Mouse (Mus musculus) fat pad, adult 2 months (tissue): ENCODE data around the gene Dnajc28.
A peak's percentile ranks its signal among the peaks of the same experiment; 100 is the strongest.

Experiments
- DNase-seq: peaks from one replicate; pipeline ENCODE4 v3.0.0-alpha.2; 2011; ENCODE audit warnings: low read depth, low spot score; ENCODE audit errors: extremely low read depth

Gene Dnajc28

GRCm38 (mm10) chr16:91632940-91633339 is 14.1 kb upstream of the Dnajc28 start:
- no peak for DNase-seq

DNA sequence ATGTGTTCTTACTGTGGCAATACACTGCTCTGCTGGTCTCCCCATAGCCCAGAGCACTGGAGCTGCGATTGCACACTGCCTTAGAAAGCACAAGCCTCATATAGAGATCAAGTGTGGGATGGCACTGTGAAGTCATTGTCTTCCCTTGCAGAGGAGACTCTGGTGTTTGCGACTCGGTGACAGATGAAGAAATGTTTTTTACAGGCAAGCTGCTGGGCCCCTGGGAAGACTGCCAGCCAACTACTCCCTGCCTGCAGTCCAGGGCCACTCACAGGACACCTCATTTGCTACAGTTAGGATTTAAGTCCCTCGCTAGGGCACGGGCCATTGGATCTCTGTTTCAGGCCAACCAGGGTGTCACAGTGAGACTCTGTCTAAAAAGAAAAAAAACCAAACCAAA is 13.6 kb upstream of the Dnajc28 start:
- DNase-seq, result no peak

DNA sequence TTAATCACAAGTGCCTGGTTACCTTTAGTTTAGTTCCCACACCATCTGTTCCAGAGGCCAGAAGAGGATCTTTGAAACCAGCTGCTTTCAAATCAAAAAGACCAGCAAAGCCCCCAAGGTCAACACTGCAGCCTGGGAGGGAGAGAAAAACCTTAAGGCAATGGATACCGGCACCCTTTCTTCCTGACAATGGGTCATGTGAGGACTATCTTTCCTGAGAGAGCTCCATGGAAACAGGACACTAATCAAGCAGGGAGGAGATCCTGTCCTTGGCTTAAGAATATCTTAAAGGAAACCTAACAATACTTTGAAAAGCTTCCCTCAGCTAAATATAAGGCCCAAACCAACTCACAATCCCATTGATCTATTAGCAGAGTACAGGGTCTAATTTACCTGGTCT is 11.8 kb upstream of the Dnajc28 start:
- DNase-seq, result no peak

DNA sequence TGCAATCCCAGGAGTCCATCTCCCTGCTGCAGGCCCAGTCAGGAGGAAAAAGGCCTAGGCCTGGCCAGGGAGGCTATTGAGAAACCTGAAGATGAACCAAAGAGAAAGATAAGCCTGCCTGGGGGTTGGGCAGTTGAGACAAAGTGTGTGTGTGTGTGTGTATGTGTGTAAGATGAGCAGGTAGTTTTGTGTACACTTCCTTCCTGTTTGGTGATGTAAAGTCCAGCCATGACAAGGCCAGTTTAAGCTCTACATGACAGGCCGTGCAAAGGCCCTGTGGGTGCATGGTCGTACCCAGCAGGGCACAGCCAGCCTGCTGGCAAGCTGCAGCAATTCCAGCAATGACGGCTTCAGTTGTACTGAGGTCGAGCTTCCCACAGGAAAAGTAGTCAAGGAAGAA is 10.9 kb upstream of the Dnajc28 start:
- no peak for DNase-seq

GRCm38 (mm10) chr16:91628673-91629072 is 9.8 kb upstream of the Dnajc28 start:
- no peak for DNase-seq

GRCm38 (mm10) chr16:91627831-91628230 is 9.0 kb upstream of the Dnajc28 start:
- no peak for DNase-seq

GRCm38 (mm10) chr16:91623074-91623473 is 4.2 kb upstream of the Dnajc28 start:
- no peak for DNase-seq

DNA sequence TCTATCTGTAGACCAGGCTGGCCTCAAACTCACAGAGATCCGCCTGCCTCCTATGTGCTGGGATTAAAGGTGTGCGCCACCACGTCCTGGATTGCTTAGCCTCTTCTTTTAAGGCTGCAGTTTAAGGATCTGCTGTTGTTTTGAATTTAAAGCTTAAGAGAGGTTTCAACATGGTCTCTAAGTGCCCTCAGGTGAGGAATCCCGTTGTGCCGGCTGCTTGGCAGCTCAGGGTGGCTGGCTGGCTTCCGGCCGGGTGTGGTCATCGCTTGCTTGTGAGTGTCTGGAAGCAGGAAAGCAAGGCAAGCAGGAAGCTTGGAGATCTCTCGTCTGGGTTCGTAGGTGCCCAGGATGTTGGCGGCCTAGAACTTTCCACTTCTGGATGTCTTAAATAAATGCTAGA is 2.2 kb upstream of the Dnajc28 start:
- DNase-seq, result peak; percentile 80

GRCm38 (mm10) chr16:91620185-91620584 is 1.4 kb upstream of the Dnajc28 start:
- no peak for DNase-seq

- no peak for DNase-seq
Measured at GRCm38 (mm10) chr16:91614552-91614951, 4.3 kb downstream of the Dnajc28 start.

GRCm38 (mm10) chr16:91612525-91612924 is 6.3 kb downstream of the Dnajc28 start:
- no peak for DNase-seq

DNA sequence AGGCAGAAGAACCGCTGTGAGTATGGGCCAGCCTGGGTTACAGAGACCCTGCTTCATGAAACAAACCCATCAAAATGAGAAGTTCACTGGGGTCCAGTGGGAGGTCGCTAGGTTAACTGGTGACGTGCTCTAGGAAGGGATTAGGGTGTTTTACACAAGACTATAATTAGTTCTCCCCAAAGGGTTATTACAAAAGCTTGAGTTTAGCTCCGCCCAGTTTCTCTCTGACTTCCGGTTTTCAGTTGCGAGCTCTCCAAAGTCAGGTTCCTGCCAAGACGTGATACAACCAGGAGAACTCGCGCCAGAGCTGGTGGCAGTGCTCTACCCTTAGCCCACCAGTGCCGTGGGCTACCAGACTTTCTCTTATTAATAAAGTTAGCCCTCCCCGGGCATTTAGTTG is 7.6 kb downstream of the Dnajc28 start:
- DNase-seq, result no peak

- DNase-seq, result peak; percentile 90
Measured at GRCm38 (mm10) chr16:91609501-91610245, 9.2 kb downstream of the Dnajc28 start.

DNA sequence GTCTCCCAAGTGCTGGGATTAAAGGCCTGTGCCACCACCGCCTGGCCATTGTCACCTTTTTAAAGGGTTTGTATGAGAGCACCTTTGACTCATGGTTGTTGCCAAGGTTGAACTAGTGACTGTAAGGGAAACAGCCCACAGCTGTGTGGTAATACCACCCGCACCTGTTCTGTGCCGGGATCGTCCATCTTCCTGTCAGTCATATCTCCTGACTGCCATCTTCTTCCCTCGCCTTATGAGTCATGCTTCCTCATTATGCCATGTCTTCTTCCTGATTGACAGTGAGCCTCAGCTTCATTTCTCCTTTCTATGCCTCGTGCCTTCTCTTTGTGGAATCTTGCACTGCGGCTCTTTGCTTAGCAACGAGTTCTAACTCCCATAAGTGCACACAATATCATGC is 11.9 kb downstream of the Dnajc28 start:
- no peak for DNase-seq

DNA sequence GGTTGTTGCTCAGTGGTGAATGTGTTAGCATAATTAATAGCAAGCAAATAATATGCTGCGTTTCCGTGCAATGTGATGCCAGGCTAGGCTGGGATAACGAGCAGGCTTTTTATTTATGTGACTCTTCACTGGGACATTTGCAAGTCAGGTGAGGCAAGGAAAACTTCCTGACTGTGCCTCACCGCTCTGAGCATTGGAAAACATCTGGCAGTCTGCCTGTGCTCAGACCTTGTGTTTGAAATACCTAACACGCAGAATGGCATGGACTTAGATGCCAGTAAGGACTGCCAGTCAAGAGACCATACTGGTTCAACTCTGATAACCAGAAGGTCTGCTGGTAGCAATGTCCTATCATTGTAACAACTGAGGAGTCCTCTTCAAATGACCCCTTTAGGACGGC is 13.7 kb downstream of the Dnajc28 start:
- no peak for DNase-seq

DNA sequence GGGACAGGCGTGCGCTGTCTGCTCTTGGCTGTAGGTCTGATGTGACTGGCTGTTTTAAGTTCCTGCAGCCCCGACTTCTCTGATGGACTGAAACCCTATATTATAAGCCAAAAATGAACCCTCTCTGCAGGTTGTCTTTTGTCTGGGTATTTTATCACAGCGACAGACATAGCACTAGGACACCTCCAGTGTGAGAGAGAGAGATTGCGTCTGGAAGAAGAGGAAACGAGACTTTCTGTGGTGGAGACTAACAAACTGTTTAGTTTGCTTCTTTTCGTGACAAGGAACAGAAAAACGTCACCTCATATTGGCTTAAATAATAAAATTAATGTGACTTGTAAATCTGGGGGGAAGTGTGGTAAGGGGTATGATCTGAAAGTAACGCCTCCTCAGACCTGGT is 17.1 kb downstream of the Dnajc28 start:
- no peak for DNase-seq

- no peak for DNase-seq
Measured at GRCm38 (mm10) chr16:91601081-91601480, 17.7 kb downstream of the Dnajc28 start.

DNA sequence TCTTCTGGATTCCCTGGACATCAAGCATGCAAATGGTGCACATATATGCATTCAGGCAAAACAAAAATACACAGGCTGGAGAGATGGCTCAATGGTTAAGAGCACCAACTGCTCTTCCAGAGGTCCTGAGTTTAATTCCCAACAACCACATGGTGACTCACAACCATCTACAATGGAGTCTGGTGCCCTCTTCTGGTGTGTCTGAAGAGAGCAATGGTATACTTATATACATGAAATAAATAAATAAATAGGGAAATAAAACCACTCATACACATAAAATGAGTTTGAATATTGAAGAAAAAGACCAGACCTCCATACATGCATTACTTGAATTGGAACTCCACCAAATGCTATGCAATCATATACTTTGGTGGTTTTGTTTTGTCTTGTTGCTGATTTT is 19.6 kb downstream of the Dnajc28 start:
- DNase-seq, result no peak

- peak; percentile 56 for DNase-seq
Measured at GRCm38 (mm10) chr16:91597672-91598010, 21.2 kb downstream of the Dnajc28 start, which contains the start of gene Tmem50b. TSS of gene Tmem50b (minus strand) at chr16:91597800.

DNA sequence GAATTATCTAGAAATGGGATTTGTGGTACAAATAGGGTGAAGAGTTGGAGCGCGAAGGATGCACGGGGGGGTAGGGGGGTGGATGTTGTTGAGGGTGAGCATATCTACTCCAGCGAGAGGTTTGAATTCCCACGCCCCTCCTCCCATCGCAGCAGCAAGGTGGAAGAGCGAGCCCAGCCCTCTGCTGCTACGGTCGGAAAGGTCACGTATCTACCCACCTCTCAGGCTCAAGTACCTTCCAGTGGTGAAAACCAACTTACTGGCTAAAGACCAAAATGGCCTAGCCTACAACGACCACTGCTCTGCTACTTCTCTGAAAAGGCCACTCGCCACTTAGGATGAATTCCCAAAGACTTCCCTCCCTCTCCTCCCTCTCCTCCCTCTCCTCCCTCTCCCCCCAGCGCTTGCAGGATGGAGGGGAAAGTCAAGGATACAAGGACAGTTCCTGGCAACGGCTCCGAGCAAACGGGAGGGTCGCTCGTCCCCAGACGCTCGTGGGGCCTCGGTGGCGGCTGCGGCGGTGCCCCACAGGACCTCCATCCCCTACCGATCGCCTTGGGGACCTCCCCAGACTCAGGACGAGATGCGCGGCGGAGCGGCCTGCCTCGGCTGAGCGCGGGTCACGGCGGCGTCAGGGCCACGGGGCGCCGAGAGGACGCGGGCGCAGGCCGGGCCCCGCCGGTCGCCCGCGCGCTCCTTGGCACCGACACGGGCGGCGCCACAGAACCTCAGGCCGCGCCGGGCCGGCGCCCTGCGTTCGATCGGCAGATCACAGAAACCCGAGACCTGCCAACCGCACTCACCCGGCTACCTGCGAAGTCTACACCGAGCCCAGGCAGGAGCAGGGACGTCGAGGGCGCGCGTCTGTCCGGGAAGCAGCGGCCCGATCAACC is 21.8 kb downstream of the Dnajc28 start:
- DNase-seq, result no peak

DNA sequence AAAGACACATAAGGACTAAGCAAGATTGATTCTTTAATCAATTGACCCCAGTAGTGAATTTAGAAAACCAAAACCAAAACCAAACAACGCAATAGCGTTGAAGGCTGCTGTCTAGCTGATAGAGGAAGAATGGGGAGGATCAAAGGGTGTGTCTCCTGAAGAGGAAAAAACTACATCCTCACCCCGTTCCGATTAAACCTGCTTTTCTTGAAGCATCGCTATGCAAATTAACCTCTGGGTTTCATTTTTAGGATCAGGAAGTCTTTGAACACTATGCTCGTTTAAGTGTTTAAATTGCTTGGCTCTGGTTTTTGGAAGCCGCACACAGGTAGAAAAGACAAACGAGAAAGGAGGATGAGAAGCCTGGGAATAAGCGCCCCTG is 22.4 kb downstream of the Dnajc28 start:
- DNase-seq, result no peak

DNA sequence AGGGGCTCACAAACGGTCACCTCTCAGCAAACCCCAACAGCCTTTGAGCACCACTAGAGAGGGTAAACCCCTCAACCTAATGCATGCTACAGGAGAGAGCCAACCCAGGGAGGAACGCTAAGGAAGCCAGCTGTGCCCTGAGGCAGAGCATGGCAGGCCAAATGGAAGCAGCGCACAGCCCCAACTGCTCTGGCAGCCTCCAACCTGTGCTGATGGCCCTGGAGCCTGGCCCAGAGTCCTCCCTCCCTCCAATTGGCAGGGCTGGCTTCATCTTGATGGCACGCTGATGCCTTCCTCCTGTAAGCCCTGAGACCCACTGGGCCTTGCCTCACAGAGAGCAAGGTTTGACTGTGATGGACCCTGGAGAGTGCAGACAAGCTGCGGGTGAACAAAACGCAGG is 23.8 kb downstream of the Dnajc28 start:
- no peak for DNase-seq
